Mouse (Mus musculus) midbrain, embryonic 13.5 days (tissue): Measurements from ENCODE around the gene Tnfsf15. TPM values are rescaled to one million over a fixed set of nuclear protein-coding genes. Genes with fewer than 3 reads are reported as not detected.
A peak's percentile ranks its signal among the peaks of the same experiment; 100 is the strongest.

ENCODE experiments used
- ATAC-seq: fragments of 200-750 bp; cut with Nextera tagmentation; 2 replicates; pipeline ENCODE4 v1.8.0; 2017; ENCODE audit warnings: mild to moderate bottlenecking, moderate TSS enrichment, moderate library complexity
- H3K27ac ChIP-seq: fragments of 300-500 bp; sonication (generic); 2 replicates; pipeline ENCODE4 v1.5.1; 2015; ENCODE audit warnings: inconsistent platforms, mild to moderate bottlenecking, moderate library complexity
- H3K27me3 ChIP-seq: fragments of 300-500 bp; sonication (generic); 2 replicates; pipeline ENCODE4 v1.6.1; 2015; ENCODE audit warnings: mild to moderate bottlenecking, inconsistent platforms
- H3K36me3 ChIP-seq: fragments of 300-500 bp; sonication (generic); 2 replicates; pipeline ENCODE4 v1.6.1; 2015; ENCODE audit warnings: mild to moderate bottlenecking, inconsistent platforms
- H3K4me1 ChIP-seq: fragments of 300-500 bp; sonication (generic); replicated peaks from 2 replicates; pipeline ENCODE4 v1.6.1; 2015; ENCODE audit warnings: inconsistent platforms
- H3K4me2 ChIP-seq: fragments of 300-500 bp; sonication (generic); replicated peaks from 2 replicates; pipeline ENCODE4 v1.6.1; 2015; ENCODE audit warnings: moderate library complexity, mild to moderate bottlenecking, inconsistent platforms
- H3K4me3 ChIP-seq: fragments of 300-500 bp; sonication (generic); replicated peaks from 2 replicates; pipeline ENCODE4 v1.5.1; 2015; ENCODE audit warnings: mild to moderate bottlenecking, inconsistent platforms
- H3K9ac ChIP-seq: fragments of 300-500 bp; sonication (generic); replicated peaks from 2 replicates; pipeline ENCODE4 v1.6.1; 2015; ENCODE audit warnings: mild to moderate bottlenecking, inconsistent platforms
- H3K9me3 ChIP-seq: fragments of 300-500 bp; sonication (generic); 2 replicates; pipeline ENCODE4 v1.6.1; 2016; ENCODE audit warnings: mild to moderate bottlenecking, inconsistent platforms
- WGBS: fragments of 180-500 bp; shearing (Covaris S2); methylation state at CpG from one replicate; pipeline ENCODE4 v1.1.7; 2015; 5-methylcytosine and 5-hydroxymethylcytosine counted together
- polyA plus RNA-seq: library from polyadenylated mRNA; unstranded; fragments of >200 nt; fragmentation: Nextera tagmentation; extraction: Ambion mirVana; gene quantifications from 2 replicates; pipeline ENCODE4 v1.2.1, GENCODE M21; 2015

Gene Tnfsf15
- polyA plus RNA-seq, 1 experiment from 2014 or later = not detected

GRCm38 (mm10) chr4:63740001-63740400, 4.9 kb downstream of the Tnfsf15 start:
- Histone ChIP-seq H3K27me3 (no peaks in the 10 kb centered on the region), H3K9me3 (no peaks in the 10 kb centered on the region), H3K9ac (no peak overlapping the region), H3K27ac (no peak overlapping the region), H3K4me2 (no peak overlapping the region), H3K4me3 (no peak overlapping the region), H3K4me1 (no peaks in the 10 kb centered on the region), H3K36me3 (no peaks in the 10 kb centered on the region)
- WGBS = 92% methylated on average over 3 of the region's 3 CpGs
- no peak for ATAC-seq

GRCm38 (mm10) chr4:63739524-63739923, 5.4 kb downstream of the Tnfsf15 start:
- no peak overlapping the region for H3K9ac ChIP-seq
- no peaks in the 10 kb centered on the region for H3K4me1 ChIP-seq
- no peaks in the 10 kb centered on the region for H3K9me3 ChIP-seq
- no peaks in the 10 kb centered on the region for H3K36me3 ChIP-seq
- ATAC-seq = no peak
- 69% methylated on average over 7 of the region's 7 CpGs for WGBS
- H3K4me2 ChIP-seq = no peak overlapping the region
- no peak overlapping the region for H3K27ac ChIP-seq
- no peaks in the 10 kb centered on the region for H3K27me3 ChIP-seq
- no peak overlapping the region for H3K4me3 ChIP-seq

GRCm38 (mm10) chr4:63738364-63738997, 6.4 kb downstream of the Tnfsf15 start:
- ATAC-seq = no peak
- Histone ChIP-seq H3K4me3 (no peak overlapping the region), H3K27me3 (no peaks in the 10 kb centered on the region), H3K27ac (no peak overlapping the region), H3K4me2 (no peak overlapping the region), H3K36me3 (no peaks in the 10 kb centered on the region), H3K4me1 (no peaks in the 10 kb centered on the region), H3K9ac (no peak overlapping the region), H3K9me3 (no peaks in the 10 kb centered on the region)
- 80% methylated on average over 9 of the region's 9 CpGs for WGBS

- ATAC-seq = no peak
- no peak overlapping the region for H3K9ac ChIP-seq
- H3K4me1 ChIP-seq = no peaks in the 10 kb centered on the region; the same call in 1 of the 2 replicates
- no peak overlapping the region for H3K4me3 ChIP-seq
- H3K4me2 ChIP-seq = no peak overlapping the region
- no peaks in the 10 kb centered on the region for H3K36me3 ChIP-seq
- no peaks in the 10 kb centered on the region for H3K9me3 ChIP-seq
- no peak overlapping the region for H3K27ac ChIP-seq
- no peaks in the 10 kb centered on the region for H3K27me3 ChIP-seq
- WGBS = 63% methylated on average over 2 of the region's 2 CpGs
Measured at GRCm38 (mm10) chr4:63731299-63731698, 13.6 kb downstream of the Tnfsf15 start.

GRCm38 (mm10) chr4:63726727-63727126, 18.2 kb downstream of the Tnfsf15 start:
- ATAC-seq = peak; percentile 72; the same call in 1 of the 2 replicates
- Histone ChIP-seq H3K36me3 (no peaks in the 10 kb centered on the region), H3K4me2 (no peak overlapping the region), H3K4me1 (no peaks in the 10 kb centered on the region; the same call in 1 of the 2 replicates), H3K9me3 (no peaks in the 10 kb centered on the region), H3K27ac (no peak overlapping the region), H3K27me3 (no peaks in the 10 kb centered on the region), H3K4me3 (no peak overlapping the region), H3K9ac (no peak overlapping the region)
- 44% methylated on average over 4 of the region's 4 CpGs for WGBS

GRCm38 (mm10) chr4:63725981-63726380, 18.9 kb downstream of the Tnfsf15 start:
- WGBS = 68% methylated on average over 5 of the region's 5 CpGs
- no peaks in the 10 kb centered on the region; the same call in 1 of the 2 replicates for H3K4me1 ChIP-seq
- ATAC-seq = peak; percentile 14; the same call in 1 of the 2 replicates

GRCm38 (mm10) chr4:63717922-63718643, 26.8 kb downstream of the Tnfsf15 start:
- H3K9ac ChIP-seq = no peak overlapping the region
- H3K27me3 ChIP-seq = no peaks in the 10 kb centered on the region
- H3K36me3 ChIP-seq = no peaks in the 10 kb centered on the region
- H3K27ac ChIP-seq = no peak overlapping the region
- H3K4me2 ChIP-seq = no peak overlapping the region
- WGBS = 74% methylated on average over 8 of the region's 8 CpGs
- ATAC-seq = no peak
- no peaks in the 10 kb centered on the region for H3K4me1 ChIP-seq
- no peaks in the 10 kb centered on the region for H3K9me3 ChIP-seq
- H3K4me3 ChIP-seq = no peak overlapping the region

More at GRCm38 (mm10) chr4:63725981-63726380, 18.9 kb downstream of the Tnfsf15 start:
- Histone ChIP-seq H3K4me2 (no peak overlapping the region), H3K27ac (no peak overlapping the region), H3K4me3 (no peak overlapping the region), H3K36me3 (no peaks in the 10 kb centered on the region), H3K9me3 (no peaks in the 10 kb centered on the region), H3K9ac (no peak overlapping the region), H3K27me3 (no peaks in the 10 kb centered on the region)

GRCm38 (mm10) chr4:63711886-63712285, 33.0 kb downstream of the Tnfsf15 start:
- no peaks in the 10 kb centered on the region for H3K36me3 ChIP-seq
- H3K4me1 ChIP-seq = no peaks in the 10 kb centered on the region
- no peak overlapping the region for H3K4me3 ChIP-seq
- no peak overlapping the region for H3K27ac ChIP-seq
- no peak overlapping the region for H3K9ac ChIP-seq
- no peak overlapping the region for H3K4me2 ChIP-seq
- ATAC-seq = no peak
- no peaks in the 10 kb centered on the region for H3K27me3 ChIP-seq
- no peaks in the 10 kb centered on the region for H3K9me3 ChIP-seq
- WGBS = 90% methylated on average over 5 of the region's 5 CpGs

- Histone ChIP-seq H3K27ac (no peak overlapping the region), H3K27me3 (no peaks in the 10 kb centered on the region), H3K9ac (no peak overlapping the region), H3K36me3 (no peaks in the 10 kb centered on the region), H3K4me2 (no peak overlapping the region), H3K4me1 (no peaks in the 10 kb centered on the region), H3K4me3 (no peak overlapping the region), H3K9me3 (no peaks in the 10 kb centered on the region)
- 67% methylated on average over 8 of the region's 8 CpGs for WGBS
- ATAC-seq = no peak
Measured at GRCm38 (mm10) chr4:63710431-63711220, 34.3 kb downstream of the Tnfsf15 start.

GRCm38 (mm10) chr4:63706279-63706971, 38.5 kb downstream of the Tnfsf15 start:
- Histone ChIP-seq H3K9me3 (no peaks in the 10 kb centered on the region), H3K4me3 (no peak overlapping the region), H3K36me3 (no peaks in the 10 kb centered on the region), H3K27ac (no peak overlapping the region), H3K9ac (no peak overlapping the region), H3K27me3 (no peaks in the 10 kb centered on the region), H3K4me2 (no peak overlapping the region), H3K4me1 (no peaks in the 10 kb centered on the region)
- 61% methylated on average over 1 of the region's 1 CpGs for WGBS
- ATAC-seq = no peak

- Histone ChIP-seq H3K27me3 (no peaks in the 10 kb centered on the region), H3K4me1 (no peaks in the 10 kb centered on the region), H3K4me3 (no peak overlapping the region), H3K4me2 (no peak overlapping the region), H3K36me3 (no peaks in the 10 kb centered on the region), H3K9ac (no peak overlapping the region), H3K27ac (no peak overlapping the region), H3K9me3 (no peaks in the 10 kb centered on the region)
- WGBS = 84% methylated on average over 5 of the region's 5 CpGs
- no peak for ATAC-seq
Measured at GRCm38 (mm10) chr4:63704232-63704631, 40.7 kb downstream of the Tnfsf15 start.
